Mouse (Mus musculus) ovary, postnatal 14 days (tissue): ENCODE results near the gene Zfp36l1.

Experiments used
- DNase-seq: peaks from one replicate; pipeline ENCODE4 v3.0.0; 2022; ENCODE audit warnings: low spot score

Gene Zfp36l1

DNA sequence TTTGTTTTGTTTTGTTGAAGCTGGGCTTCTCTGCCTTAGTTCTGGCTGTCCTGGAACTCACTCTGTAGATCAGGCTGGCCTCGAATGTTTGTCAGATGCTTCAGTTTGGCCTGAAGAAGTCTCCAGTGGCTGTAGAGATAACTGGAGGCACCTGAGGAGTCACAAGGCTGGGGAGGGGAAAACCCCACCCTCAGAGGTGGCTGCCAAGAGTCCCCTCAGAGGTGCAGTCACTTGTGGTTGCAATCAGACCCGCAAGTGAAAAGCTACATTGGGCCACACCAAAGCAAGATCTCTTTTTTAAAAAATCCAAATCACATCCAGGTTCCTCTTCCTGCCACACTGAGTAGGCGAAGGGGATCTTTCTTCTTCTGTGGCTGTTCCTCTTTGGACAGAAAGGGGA lies 43.8 kb downstream of the Zfp36l1 start:
- DNase-seq: no peak

- DNase-seq: no peak
Observed at GRCm38 (mm10) chr12:80068016-80068415, 44.8 kb downstream of the Zfp36l1 start.

DNA sequence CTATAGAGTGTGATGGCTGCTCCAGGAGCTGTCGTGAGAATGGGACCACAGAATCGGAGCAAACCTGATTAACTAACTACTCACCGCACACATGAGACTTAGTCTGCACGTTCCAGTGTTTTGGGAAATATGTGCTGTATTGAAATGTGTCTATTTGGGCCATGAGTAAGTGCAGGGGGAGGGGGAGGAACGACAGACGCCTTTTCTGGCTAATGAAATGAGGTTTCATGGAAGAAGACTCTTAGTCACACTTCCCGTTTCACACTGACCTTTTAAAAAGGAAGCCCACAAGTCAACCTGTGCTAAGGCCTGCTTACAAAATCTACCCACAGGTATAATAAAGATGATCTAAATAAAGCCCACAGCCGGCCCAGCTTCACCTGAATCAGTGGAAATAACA lies 47.8 kb downstream of the Zfp36l1 start:
- no peak for DNase-seq

DNA sequence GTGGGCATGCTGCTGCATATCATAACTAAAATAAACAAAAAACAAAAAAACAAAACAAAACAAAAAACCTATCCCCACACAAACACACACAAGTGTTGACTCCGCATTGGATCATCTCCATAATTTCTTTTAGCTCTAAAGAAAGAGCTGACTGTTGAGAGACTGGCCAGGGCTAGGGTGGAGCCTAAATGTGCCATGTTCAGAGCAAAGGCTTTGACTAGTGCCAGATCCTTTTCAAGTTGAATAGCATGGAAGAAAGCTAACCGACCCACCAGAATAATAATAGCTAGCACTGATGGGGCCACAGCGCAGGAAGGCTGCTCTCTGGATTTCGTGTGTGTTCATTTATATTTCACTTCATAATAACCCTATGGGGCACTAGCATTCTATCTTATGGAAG lies 48.5 kb downstream of the Zfp36l1 start:
- no peak for DNase-seq

DNA sequence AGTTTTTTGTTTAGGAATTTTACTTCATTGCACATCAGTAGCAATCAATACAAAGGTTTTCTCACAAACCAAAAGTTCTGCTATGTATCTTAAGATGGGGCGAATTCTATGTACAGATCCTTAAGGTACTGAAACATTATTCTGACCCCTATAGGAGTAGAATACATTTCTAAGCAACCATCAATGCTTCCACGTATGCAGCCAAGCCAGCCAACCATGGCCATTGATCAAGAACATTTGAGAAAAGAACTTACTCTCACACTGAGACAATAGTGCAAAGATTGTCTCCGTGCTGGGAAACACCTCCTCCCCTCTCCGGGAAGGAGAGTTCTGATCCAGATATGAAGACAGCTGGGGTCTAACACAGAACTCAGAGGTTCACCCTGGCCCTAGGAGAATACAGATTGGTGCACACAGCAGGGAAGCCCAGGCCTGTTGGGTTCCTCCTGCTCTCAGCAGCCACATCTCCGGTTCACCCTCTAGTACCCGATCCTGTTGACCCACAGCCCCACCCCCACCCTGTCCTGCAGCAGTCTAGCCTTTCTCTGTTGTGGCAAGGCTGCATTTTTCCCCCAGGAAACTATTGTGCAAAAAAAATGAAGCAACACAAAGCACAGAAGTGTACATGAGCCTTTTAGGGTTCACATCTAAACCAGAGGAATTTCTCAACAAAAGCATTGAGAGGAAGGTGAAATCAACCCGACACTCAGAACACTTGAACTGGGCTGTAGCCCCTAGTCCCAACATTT lies 49.2 kb downstream of the Zfp36l1 start:
- DNase-seq: no peak

- no peak for DNase-seq
Observed at GRCm38 (mm10) chr12:80062410-80063401, 50.1 kb downstream of the Zfp36l1 start.

DNA sequence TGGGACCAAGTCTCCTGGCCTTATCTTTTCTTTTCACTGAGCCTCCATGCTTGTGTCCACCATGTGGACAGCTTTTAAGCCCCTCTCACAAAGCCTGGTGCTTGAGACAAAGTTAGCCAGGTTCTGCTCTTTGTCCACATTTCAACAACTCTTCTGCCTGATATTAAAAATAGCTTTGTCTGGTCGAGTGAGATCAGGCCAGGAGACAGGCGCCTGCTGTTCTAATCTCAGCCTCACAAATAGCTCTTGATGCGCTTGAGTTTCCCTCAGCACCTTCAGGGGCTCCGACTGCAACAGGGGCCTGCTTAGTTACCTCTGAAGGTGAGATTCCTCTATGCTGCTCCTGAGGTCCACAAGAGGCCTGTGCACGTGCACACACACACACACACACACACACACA lies 51.0 kb downstream of the Zfp36l1 start:
- DNase-seq: no peak

GRCm38 (mm10) chr12:80060809-80061208 lies 52.0 kb downstream of the Zfp36l1 start:
- no peak for DNase-seq

- no peak for DNase-seq
Observed at GRCm38 (mm10) chr12:80060338-80060737, 52.5 kb downstream of the Zfp36l1 start.

GRCm38 (mm10) chr12:80059773-80060328 lies 53.0 kb downstream of the Zfp36l1 start:
- no peak for DNase-seq
